In the genomic region with DNA sequence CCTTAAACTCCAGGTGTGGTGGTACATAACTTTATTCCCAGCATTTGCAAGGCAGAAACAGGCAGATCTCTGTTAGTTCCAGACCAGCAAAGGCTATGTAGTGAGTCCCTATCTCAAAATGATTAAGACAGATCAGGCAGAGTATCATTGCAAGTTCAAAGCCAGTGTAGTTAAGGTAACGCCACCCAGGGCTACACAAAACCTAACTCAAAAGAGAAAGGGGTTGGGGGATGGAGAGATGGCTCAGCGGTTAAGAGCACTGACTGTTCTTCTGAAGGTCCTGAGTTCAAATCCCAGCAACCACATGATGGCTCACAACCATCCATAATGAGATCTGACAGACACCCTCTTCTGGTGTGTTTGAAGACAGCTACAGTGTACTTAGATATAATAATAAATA, we compare ENCODE assay signal across 1 mouse cellular context.
A peak's percentile ranks its signal among the peaks of the same experiment; 100 is the strongest.
TF ChIP-seq lines count a peak whose summit lies in the region.

No protein-coding gene starts in this region.

TF ChIP-seq in CH12.LX, 34 proteins besides CTCF, POLR2A, EP300 and RAD21:
- TF ChIP-seq TBP (conservative IDR thresholded peaks at IDR 0.05; ENCODE audit: low read depth, low read length), result peak; percentile 71
